8 mouse cellular contexts compared by ENCODE assay signal in the genomic region with DNA sequence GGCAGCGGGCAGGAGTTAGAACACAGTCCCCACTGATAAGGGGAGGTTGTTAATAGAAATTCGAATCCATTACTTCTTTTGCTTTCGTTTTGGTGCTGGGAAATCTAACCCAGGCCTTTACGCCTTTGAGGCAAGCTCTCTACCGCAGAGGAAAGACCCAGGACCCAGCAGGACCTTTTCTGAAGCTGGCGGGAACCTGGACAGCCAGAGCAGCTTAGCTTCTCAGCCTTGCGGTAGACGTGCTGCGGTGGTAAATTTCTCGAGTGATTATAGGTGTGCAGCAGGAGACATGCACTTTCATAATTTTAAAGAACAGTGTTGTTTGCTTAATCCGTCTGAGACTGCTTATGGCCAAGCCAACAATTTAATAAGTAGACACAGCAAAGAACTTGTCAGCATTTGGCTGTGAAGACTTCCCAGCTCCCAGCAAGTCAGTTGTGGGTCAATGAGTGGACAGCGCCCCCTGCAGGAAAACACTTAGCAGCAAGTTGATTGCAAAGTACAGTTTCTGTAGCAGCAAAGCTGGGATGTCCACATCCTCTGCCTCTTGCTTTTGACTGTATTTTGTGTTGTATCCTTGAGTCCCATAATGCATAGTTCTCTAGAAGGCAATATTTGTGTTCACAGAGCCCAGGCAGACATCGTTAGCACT. TPM values are rescaled to one million over a fixed set of nuclear protein-coding genes. Genes with fewer than 3 reads are reported as not detected.
DNase-seq lines count a peak whose midpoint lies in the region; ATAC-seq and TF ChIP-seq lines count a peak whose summit lies in the region.

No protein-coding gene starts in this region.

- peak; percentile 96 for DNase-seq in MEL (ENCODE audit: low read depth, low spot score)
- peak; percentile 56 for DNase-seq in c-Kit-negative CD71-positive TER-119-positive erythroid progenitor cells, embryonic 14.5 days (ENCODE audit: low read depth, low spot score)
- DNase-seq in fat pad, adult 2 months (ENCODE audit: extremely low read depth, low read depth, low spot score): peak; percentile 42
- DNase-seq in heart, postnatal 14 days: peak; percentile 87 to 94
- DNase-seq in layer of hippocampus, adult 2 months (ENCODE audit: low spot score in 2 of 2): peak; percentile 89 to 93
- peak; percentile 94 for DNase-seq in lung, embryonic 14.5 days
- peak; percentile 80 for DNase-seq in retina, postnatal 7 days (ENCODE audit: low read depth, low spot score)
- DNase-seq in thymus, postnatal 4 days: peak; percentile 95

- intact Hi-C loops in heart, postnatal 14 days (cut with DNase I): loop anchor here (1.0 to 10.0 kb wide), 3 partner anchors 34 to 397 kb away; a partner anchor contains a TSS

- TF ChIP-seq CTCF in MEL (IDR thresholded peaks at IDR 0.05 in 2 of 3, conservative IDR thresholded peaks at IDR 0.05 in 1 of 3; ENCODE audit: control insufficient read depth in 1 of 3, insufficient read depth in 1 of 3, low read depth in 2 of 3, low read length in 3 of 3, poor library complexity in 1 of 3, severe bottlenecking in 1 of 3): peak in 2 of 3 experiments; percentile 96 to 98; a peak in 5 of 6 replicates
- peak; percentile 96 for TF ChIP-seq CTCF in layer of hippocampus, adult 2 months (conservative IDR thresholded peaks at IDR 0.05)
- TF ChIP-seq CTCF in lung, embryonic 14.5 days (IDR thresholded peaks at IDR 0.05; ENCODE audit: low read depth): peak; percentile 95

- 29% methylated on average over 13 of the region's 13 CpGs for WGBS in lung, embryonic 14.5 days

- TF ChIP-seq POLR2A in MEL (IDR thresholded peaks at IDR 0.05; ENCODE audit: control insufficient read depth in 1 of 2, insufficient read depth in 1 of 2, low read depth in 1 of 2, low read length in 2 of 2, poor library complexity in 1 of 2): no peak

- peak overlapping the region; percentile 43; the same call in 1 of the 2 replicates for H3K4me2 ChIP-seq in lung, embryonic 14.5 days

- ATAC-seq in lung, embryonic 14.5 days (ENCODE audit: insufficient read depth): peak; percentile 54; the same call in 1 of the 2 replicates

- no peak; a peak in 1 of 4 replicates for TF ChIP-seq EP300 in MEL (IDR thresholded peaks at IDR 0.05; ENCODE audit: low read depth in 1 of 2, low read length in 2 of 2)

- H3K9me3 ChIP-seq in MEL (replicated peaks; ENCODE audit: insufficient read depth, low read length): no peaks in the 10 kb centered on the region
- H3K9me3 ChIP-seq in lung, embryonic 14.5 days (ENCODE audit: low read depth, low read length): no peaks in the 10 kb centered on the region

- no peak overlapping the region for H3K27ac ChIP-seq in MEL (ENCODE audit: control insufficient read depth, low read depth, low read length)
- H3K27ac ChIP-seq in layer of hippocampus, adult 2 months: no peak overlapping the region
- no peak overlapping the region for H3K27ac ChIP-seq in lung, embryonic 14.5 days (ENCODE audit: low read depth)

- no peaks in the 10 kb centered on the region for H3K27me3 ChIP-seq in MEL (ENCODE audit: control insufficient read depth in 1 of 2, insufficient read depth in 2 of 2, low read length in 2 of 2)
- no peaks in the 10 kb centered on the region for H3K27me3 ChIP-seq in lung, embryonic 14.5 days (ENCODE audit: insufficient read depth, low read length)

- peaks cover 0 to 3% of the 10 kb centered on the region in 2 experiments; a peak in 1 of 4 replicates for H3K36me3 ChIP-seq in MEL (ENCODE audit: control insufficient read depth in 1 of 2, insufficient read depth in 2 of 2, low read length in 2 of 2)
- peaks cover 8% of the 10 kb centered on the region; the same call in 1 of the 2 replicates for H3K36me3 ChIP-seq in lung, embryonic 14.5 days (ENCODE audit: insufficient read depth)

- H3K4me1 ChIP-seq in MEL (ENCODE audit: control insufficient read depth in 1 of 2, insufficient read depth in 2 of 2, low read length in 2 of 2): peaks cover 0 to 10% of the 10 kb centered on the region in 2 experiments; a peak in 3 of 4 replicates
- no peaks in the 10 kb centered on the region for H3K4me1 ChIP-seq in lung, embryonic 14.5 days (ENCODE audit: insufficient read depth)

- no peaks in the 10 kb centered on the region; the same call in 1 of the 2 replicates for H3K79me2 ChIP-seq in MEL (ENCODE audit: control insufficient read depth, insufficient read depth, low read length, poor library complexity)

- H3K4me3 ChIP-seq in MEL (ENCODE audit: control insufficient read depth in 1 of 2, insufficient read depth in 1 of 2, low read depth in 2 of 2, low read length in 2 of 2): peak overlapping the region; percentile 11 to 52
- no peak overlapping the region for H3K4me3 ChIP-seq in layer of hippocampus, adult 2 months
- no peak overlapping the region for H3K4me3 ChIP-seq in lung, embryonic 14.5 days (ENCODE audit: low read depth, low read length)

- H3K9ac ChIP-seq in MEL (ENCODE audit: control insufficient read depth, low read depth, low read length, poor library complexity, severe bottlenecking): peak overlapping the region; percentile 33
- H3K9ac ChIP-seq in lung, embryonic 14.5 days: peak overlapping the region; percentile 4; the same call in 1 of the 2 replicates

- TF ChIP-seq RAD21 in MEL (IDR thresholded peaks at IDR 0.05; ENCODE audit: low read depth, low read length): peak; percentile 99

TF ChIP-seq in MEL, 35 proteins besides CTCF, POLR2A, EP300 and RAD21 (continues in another document):
- TF ChIP-seq JUND (IDR thresholded peaks at IDR 0.05; ENCODE audit: low read depth, low read length): no peak
- no peak for TF ChIP-seq MEF2A (IDR thresholded peaks at IDR 0.05; ENCODE audit: extremely low read depth, insufficient replicate concordance, low read depth, low read length, poor library complexity, severe bottlenecking)
- TF ChIP-seq MYC (IDR thresholded peaks at IDR 0.05; ENCODE audit: low read depth, low read length): no peak; the same call in 1 of the 2 replicates
- no peak for TF ChIP-seq KAT2A (conservative IDR thresholded peaks at IDR 0.05; ENCODE audit: low read depth, low read length)
- TF ChIP-seq USF1 (IDR thresholded peaks at IDR 0.05; ENCODE audit: low read depth, low read length): no peak
- TF ChIP-seq GATA1 (IDR thresholded peaks at IDR 0.05; ENCODE audit: low read depth, low read length): 0 out of 2 replicates have a peak, but pooled peaks have one; percentile 5
- no peak for TF ChIP-seq MYB (IDR thresholded peaks at IDR 0.05; ENCODE audit: low read depth, low read length)
- TF ChIP-seq BHLHE40 (IDR thresholded peaks at IDR 0.05; ENCODE audit: borderline replicate concordance, low read depth, low read length): no peak
- no peak for TF ChIP-seq MAX (IDR thresholded peaks at IDR 0.05; ENCODE audit: low read length)
- peak; percentile 66 for TF ChIP-seq TBP (IDR thresholded peaks at IDR 0.05; ENCODE audit: low read depth, low read length)
- no peak for TF ChIP-seq MXI1 (IDR thresholded peaks at IDR 0.05; ENCODE audit: low read depth, low read length)
- peak; percentile 92 for TF ChIP-seq SIN3A (IDR thresholded peaks at IDR 0.05; ENCODE audit: low read length)
- TF ChIP-seq TAL1 (IDR thresholded peaks at IDR 0.05; ENCODE audit: low read length): no peak
- TF ChIP-seq ZNF384 (IDR thresholded peaks at IDR 0.05; ENCODE audit: low read depth, low read length): no peak
- no peak for TF ChIP-seq USF2 (IDR thresholded peaks at IDR 0.05; ENCODE audit: borderline replicate concordance in 1 of 2, insufficient read depth in 1 of 2, low read depth in 1 of 2, low read length in 2 of 2)
- TF ChIP-seq CHD2 (IDR thresholded peaks at IDR 0.05; ENCODE audit: low read length): no peak
- no peak for TF ChIP-seq E2F4 (IDR thresholded peaks at IDR 0.05; ENCODE audit: borderline replicate concordance, low read depth, low read length)
- no peak for TF ChIP-seq UBTF (IDR thresholded peaks at IDR 0.05; ENCODE audit: borderline replicate concordance, insufficient read depth, low read depth, low read length)
- TF ChIP-seq MAFK (IDR thresholded peaks at IDR 0.05; ENCODE audit: borderline replicate concordance, low read depth, low read length): no peak
- no peak for TF ChIP-seq NELFE (IDR thresholded peaks at IDR 0.05; ENCODE audit: low read depth, low read length)
- no peak for TF ChIP-seq ZKSCAN1 (IDR thresholded peaks at IDR 0.05; ENCODE audit: low read depth, low read length)
- TF ChIP-seq HCFC1 (IDR thresholded peaks at IDR 0.05; ENCODE audit: low read depth, low read length): 0 out of 2 replicates have a peak, but pooled peaks have one; percentile 52
- no peak for TF ChIP-seq MAZ (IDR thresholded peaks at IDR 0.05; ENCODE audit: low read depth, low read length)

RNA-seq across cellular contexts. Expression of a gene that starts 7.2 kb away (rescaled TPM):
- 37.3 and 37.7 TPM in 2 replicates for total RNA-seq in MEL (2012; rRNA removed)
- 10 to 100 TPM in 1 of 2 experiments, not detected in 1; 24.4 TPM for polyA plus RNA-seq in MEL (2012; ENCODE audit: insufficient read depth in 1 of 2, insufficient read length in 2 of 2, low read depth in 1 of 2, low replicate concordance in 2 of 2, missing spikeins in 1 of 2)
- total RNA-seq in heart, postnatal 14 days (2021): 10 to 100 TPM; 35.8 to 37.3 TPM
- 10 to 100 TPM; 33.7 to 37.3 TPM for total RNA-seq in layer of hippocampus, adult 2 months (2021)
- 81.0 and 86.4 TPM in 2 replicates for polyA plus RNA-seq in lung, embryonic 14.5 days (2014; fragmentation: Nextera tagmentation; extraction: Ambion mirVana)

RNA-seq across cellular contexts. Expression of a gene that starts 30.7 kb away (rescaled TPM):
- 0.39 and 0.56 TPM in 2 replicates for total RNA-seq in MEL (2012; rRNA removed)
- polyA plus RNA-seq in MEL (2012; ENCODE audit: insufficient read depth in 1 of 2, insufficient read length in 2 of 2, low read depth in 1 of 2, low replicate concordance in 2 of 2, missing spikeins in 1 of 2): 1 to 10 TPM in 1 of 2 experiments, not detected in 1; 2.1 TPM
- 1 to 10 TPM; 1.3 to 1.4 TPM for total RNA-seq in heart, postnatal 14 days (2021)
- total RNA-seq in layer of hippocampus, adult 2 months (2021): 1 to 10 TPM; 1.4 to 2.4 TPM
- polyA plus RNA-seq in lung, embryonic 14.5 days (2014; fragmentation: Nextera tagmentation; extraction: Ambion mirVana): 3.4 TPM in 2 replicates

RNA-seq across cellular contexts. Expression of a gene that starts 30.8 kb away (rescaled TPM):
- 6.9 and 7.1 TPM in 2 replicates for total RNA-seq in MEL (2012; rRNA removed)
- 10 to 100 TPM in 1 of 2 experiments, not detected in 1; 11.5 TPM for polyA plus RNA-seq in MEL (2012; ENCODE audit: insufficient read depth in 1 of 2, insufficient read length in 2 of 2, low read depth in 1 of 2, low replicate concordance in 2 of 2, missing spikeins in 1 of 2)
- 10 to 100 TPM; 22.1 to 23.1 TPM for total RNA-seq in heart, postnatal 14 days (2021)
- 10 to 100 TPM; 11.3 to 16.4 TPM for total RNA-seq in layer of hippocampus, adult 2 months (2021)
- 35.5 and 39.2 TPM in 2 replicates for polyA plus RNA-seq in lung, embryonic 14.5 days (2014; fragmentation: Nextera tagmentation; extraction: Ambion mirVana)

RNA-seq across cellular contexts. Expression of a gene that starts 45.8 kb away (rescaled TPM):
- total RNA-seq in MEL (2012; rRNA removed): 52.5 and 55.1 TPM in 2 replicates
- polyA plus RNA-seq in MEL (2012; ENCODE audit: insufficient read depth in 1 of 2, insufficient read length in 2 of 2, low read depth in 1 of 2, low replicate concordance in 2 of 2, missing spikeins in 1 of 2): 10 to 100 TPM in 1 of 2 experiments, not detected in 1; 63.0 TPM
- 10 to 100 TPM; 16.0 to 16.3 TPM for total RNA-seq in heart, postnatal 14 days (2021)
- total RNA-seq in layer of hippocampus, adult 2 months (2021): 10 to 100 TPM; 59.8 to 65.2 TPM
- 39.4 and 43.6 TPM in 2 replicates for polyA plus RNA-seq in lung, embryonic 14.5 days (2014; fragmentation: Nextera tagmentation; extraction: Ambion mirVana)

Comparison
In these comparisons a context has a peak if more than half of its experiments do, and no peak if none do; other contexts are left out.
1. DNase-seq: peak in every context shown above with its lines; median percentile 96 in MEL; 95 in thymus, postnatal 4 days; 94 in lung, embryonic 14.5 days; 91 in layer of hippocampus, adult 2 months; 90 in heart, postnatal 14 days; 80 in retina, postnatal 7 days; 56 in c-Kit-negative CD71-positive TER-119-positive erythroid progenitor cells, embryonic 14.5 days; 42 in fat pad, adult 2 months.
2. H3K4me3 ChIP-seq: peak in MEL (2 of 2); none in layer of hippocampus, adult 2 months (single experiment) and lung, embryonic 14.5 days (single experiment).
3. Peak in every context shown above with its lines, with median percentiles within 50 percentile points of each other: CTCF ChIP-seq.